Mouse (Mus musculus) heart, adult 10 weeks (tissue): ENCODE measurements around the gene 1110025L11Rik. TPM values are rescaled to one million over a fixed set of nuclear protein-coding genes. Genes with fewer than 3 reads are reported as not detected.

ENCODE experiments used
- polyA plus RNA-seq: library from polyadenylated mRNA; stranded (reverse); fragments of 350-450 nt; fragmentation: Illumina TruSeq; extraction: RNeasy Lipid Tissue Mini Kit (QIAGEN cat#74804); gene quantifications from one replicate; pipeline ENCODE4 v1.2.3, GENCODE M21; 2014; ENCODE audit warnings: low read depth, low replicate concordance

The 1110025L11Rik gene
- not detected for polyA plus RNA-seq

GRCm38 (mm10) chr16:89063902-89064301, at the start of gene 1110025L11Rik:
1110025L11Rik (minus strand) TSS chr16:89064002.

DNA sequence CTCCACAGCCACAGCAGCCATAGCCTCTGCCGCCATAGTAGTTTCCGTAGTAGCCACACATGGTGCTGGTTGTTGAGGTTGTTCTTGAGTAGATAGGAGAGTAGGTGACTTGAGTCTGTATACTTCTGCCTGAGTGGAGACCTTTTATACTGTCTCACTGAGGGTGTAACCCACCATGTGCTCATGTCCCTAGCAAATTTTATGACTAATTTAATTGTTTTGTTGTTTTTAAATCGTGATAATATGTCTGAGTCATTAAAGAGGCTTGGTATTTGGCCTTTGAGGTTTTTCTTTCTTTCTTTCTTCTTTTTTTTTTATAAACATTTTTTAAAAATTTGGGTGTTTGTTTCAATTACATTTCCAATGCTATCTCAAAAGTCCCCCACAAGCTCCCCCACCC, 16.0 kb downstream of the 1110025L11Rik start, which contains the start of gene Krtap6-5:
Gene Krtap6-5 (minus strand): TSS at position 101 of the 400 bp plus-strand sequence.

DNA sequence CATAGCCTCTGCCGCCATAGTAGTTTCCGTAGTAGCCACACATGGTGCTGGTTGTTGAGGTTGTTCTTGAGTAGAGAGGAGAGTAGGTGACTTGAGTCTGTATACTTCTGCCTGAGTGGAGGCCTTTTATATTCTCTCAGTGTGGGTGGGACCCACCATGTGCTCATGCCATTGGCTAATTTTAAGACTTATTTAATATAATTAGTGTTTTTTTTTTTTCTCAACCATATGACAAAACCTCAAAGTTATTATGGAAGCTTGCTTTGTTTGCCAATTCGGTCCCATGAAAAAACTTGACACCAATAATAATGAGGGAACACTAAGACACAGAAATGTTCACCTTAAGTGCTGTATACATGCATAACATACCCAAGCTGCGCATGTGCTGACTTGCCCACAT, 22.4 kb downstream of the 1110025L11Rik start, which contains the start of gene Gm10228:
Gene Gm10228 (minus strand): TSS at position 101 of the 400 bp plus-strand sequence.

GRCm38 (mm10) chr16:89031399-89031798, 32.4 kb downstream of the 1110025L11Rik start, which contains the start of gene Krtap6-1:
Krtap6-1 (plus strand) TSS chr16:89031699.

GRCm38 (mm10) chr16:89014984-89015383, 48.8 kb downstream of the 1110025L11Rik start, which contains the start of gene Gm10229:
Gm10229 (plus strand) TSS chr16:89015284.

Other genes with a start within 250 kb of the 1110025L11Rik start
- not detected for gene Krtap15, start 243.8 kb downstream of the 1110025L11Rik start, polyA plus RNA-seq
- gene Krtap14, start 237.9 kb downstream of the 1110025L11Rik start, polyA plus RNA-seq: not detected
- gene Krtap19-1, start 194.6 kb downstream of the 1110025L11Rik start, polyA plus RNA-seq: not detected
- not detected for gene Krtap19-2, start 189.7 kb downstream of the 1110025L11Rik start, polyA plus RNA-seq
- gene Krtap19-3, start 186.0 kb downstream of the 1110025L11Rik start, polyA plus RNA-seq: not detected
- not detected for gene Krtap19-4, start 178.9 kb downstream of the 1110025L11Rik start, polyA plus RNA-seq
- not detected for gene Krtap19-5, start 167.5 kb downstream of the 1110025L11Rik start, polyA plus RNA-seq
- gene Krtap19-9b, start 131.7 kb downstream of the 1110025L11Rik start, polyA plus RNA-seq: not detected
- not detected for gene Krtap16-3, start 101.1 kb downstream of the 1110025L11Rik start, polyA plus RNA-seq
- gene Krtap22-2, start 53.2 kb downstream of the 1110025L11Rik start, polyA plus RNA-seq: not detected
- not detected for gene Gm10229, start 48.7 kb downstream of the 1110025L11Rik start, polyA plus RNA-seq
- gene Krtap6-1, start 32.3 kb downstream of the 1110025L11Rik start, polyA plus RNA-seq: not detected
- gene Gm10228, start 22.5 kb downstream of the 1110025L11Rik start, polyA plus RNA-seq: not detected
- not detected for gene Krtap6-5, start 16.1 kb downstream of the 1110025L11Rik start, polyA plus RNA-seq
- not detected for gene Krtap6-3, start 20.0 kb upstream of the 1110025L11Rik start, polyA plus RNA-seq
- not detected for gene Gm6358, start 76.8 kb upstream of the 1110025L11Rik start, polyA plus RNA-seq
- gene Gm10061, start 87.1 kb upstream of the 1110025L11Rik start, polyA plus RNA-seq: not detected
- not detected for gene Gm9789, start 94.0 kb upstream of the 1110025L11Rik start, polyA plus RNA-seq
- gene Gm7735, start 105.5 kb upstream of the 1110025L11Rik start, polyA plus RNA-seq: not detected
- not detected for gene 1110057P08Rik, start 110.7 kb upstream of the 1110025L11Rik start, polyA plus RNA-seq
- not detected for gene Krtap20-2, start 141.9 kb upstream of the 1110025L11Rik start, polyA plus RNA-seq